Mouse (Mus musculus): ENCODE measurements around the gene Gm13691. TPM values are rescaled to one million over a fixed set of nuclear protein-coding genes. Genes with fewer than 3 reads are reported as not detected.
"Not testable (repeated sequence)": the region's sequence is repeated elsewhere in the genome, so short reads cannot be mapped to it uniquely, and the experiment has no call there.

Gene Gm13691
- polyA plus RNA-seq, 1 experiment from 2014 or later: not detected

DNA sequence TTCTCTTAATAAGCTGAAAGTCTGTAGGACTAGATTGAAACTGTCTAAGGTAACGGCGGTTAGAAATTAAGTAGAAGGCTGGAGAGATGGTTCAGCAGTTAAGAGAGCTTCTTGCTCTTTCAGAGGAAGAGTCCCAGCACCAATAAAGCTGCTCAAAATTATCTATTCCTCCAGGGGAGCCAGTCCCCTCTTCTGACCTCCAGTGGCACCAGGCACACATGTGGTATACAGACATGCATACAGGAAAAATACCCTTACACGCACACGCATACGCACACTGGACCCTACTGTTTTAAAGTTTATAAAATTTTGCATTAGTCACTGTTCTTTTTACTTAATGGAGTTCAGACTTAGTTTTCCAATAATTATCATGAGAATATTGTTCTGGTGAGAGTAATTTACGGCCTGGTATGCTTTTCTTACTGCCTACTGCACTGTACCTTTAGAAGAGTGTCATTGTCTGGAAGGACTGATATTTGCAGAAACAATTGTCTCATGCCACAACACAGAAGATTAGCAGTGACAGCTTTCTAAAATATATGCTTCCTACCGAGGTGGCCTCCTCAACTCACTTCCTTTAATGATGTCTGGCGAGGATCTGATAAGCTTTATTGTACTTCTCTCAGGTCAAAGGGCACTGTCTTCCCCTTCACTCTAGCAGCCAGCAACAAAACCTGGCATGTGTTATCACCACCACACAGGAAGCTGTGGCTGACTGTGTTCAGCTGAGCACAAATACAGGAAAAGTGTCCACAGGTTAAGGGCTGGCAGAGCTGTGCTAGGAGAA, 29.4 kb downstream of the Gm13691 start:
- ATAC-seq (replicated peaks; ENCODE audit: low FRiP score, low TSS enrichment, low read depth): no peak
- 60% methylated on average over 8 of the region's 8 CpGs for WGBS
- no peaks in the 10 kb centered on the region for H3K36me3 ChIP-seq (ENCODE audit: control insufficient read depth, insufficient read depth, low read length)
- no peak overlapping the region for H3K27ac ChIP-seq (ENCODE audit: low read depth)
- no peak for DNase-seq (ENCODE audit: low spot score)
- H3K9me3 ChIP-seq (ENCODE audit: control insufficient read depth, low read length): no peaks in the 10 kb centered on the region
- H3K4me3 ChIP-seq (ENCODE audit: low read depth, low read length): no peak overlapping the region
- no peak overlapping the region for H3K9ac ChIP-seq (ENCODE audit: low read length)
- no peaks in the 10 kb centered on the region; the same call in 1 of the 2 replicates for H3K4me1 ChIP-seq (replicated peaks; ENCODE audit: control insufficient read depth, insufficient read depth, low read length)
- no peaks in the 10 kb centered on the region for H3K27me3 ChIP-seq (replicated peaks; ENCODE audit: control insufficient read depth, insufficient read depth, low read length)
- no peak overlapping the region for H3K4me2 ChIP-seq (ENCODE audit: low read length)

DNA sequence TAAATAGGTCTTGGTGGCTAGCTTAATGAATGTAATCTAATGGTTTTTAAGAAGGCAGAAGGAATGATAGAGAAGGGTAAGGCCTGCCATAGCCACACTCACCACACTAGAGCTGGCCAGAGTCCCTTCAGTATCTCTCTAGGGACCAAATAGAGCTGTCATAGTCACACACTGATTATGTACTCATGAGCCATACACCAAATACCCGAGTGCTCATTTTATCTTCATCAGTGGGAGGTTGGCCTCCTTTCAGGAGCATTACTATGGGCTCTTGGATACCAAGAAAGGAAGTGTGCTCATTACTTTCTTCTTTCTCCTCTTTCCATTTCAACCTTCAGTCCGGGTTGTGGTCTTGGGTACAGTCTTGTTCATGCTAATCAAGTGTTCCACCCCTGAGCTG, 31.6 kb downstream of the Gm13691 start:
- Histone ChIP-seq H3K4me2 (ENCODE audit: low read length) (no peak overlapping the region), H3K4me1 (replicated peaks; ENCODE audit: control insufficient read depth, insufficient read depth, low read length) (no peaks in the 10 kb centered on the region; the same call in 1 of the 2 replicates), H3K36me3 (ENCODE audit: control insufficient read depth, insufficient read depth, low read length) (no peaks in the 10 kb centered on the region), H3K27me3 (replicated peaks; ENCODE audit: control insufficient read depth, insufficient read depth, low read length) (no peaks in the 10 kb centered on the region), H3K4me3 (ENCODE audit: low read depth, low read length) (no peak overlapping the region), H3K9ac (ENCODE audit: low read length) (no peak overlapping the region), H3K9me3 (ENCODE audit: control insufficient read depth, low read length) (no peaks in the 10 kb centered on the region), H3K27ac (ENCODE audit: low read depth) (no peak overlapping the region)
- no peak for DNase-seq (ENCODE audit: low spot score)
- 90% methylated on average over 2 of the region's 2 CpGs for WGBS
- ATAC-seq (replicated peaks; ENCODE audit: low FRiP score, low TSS enrichment, low read depth): no peak

DNA sequence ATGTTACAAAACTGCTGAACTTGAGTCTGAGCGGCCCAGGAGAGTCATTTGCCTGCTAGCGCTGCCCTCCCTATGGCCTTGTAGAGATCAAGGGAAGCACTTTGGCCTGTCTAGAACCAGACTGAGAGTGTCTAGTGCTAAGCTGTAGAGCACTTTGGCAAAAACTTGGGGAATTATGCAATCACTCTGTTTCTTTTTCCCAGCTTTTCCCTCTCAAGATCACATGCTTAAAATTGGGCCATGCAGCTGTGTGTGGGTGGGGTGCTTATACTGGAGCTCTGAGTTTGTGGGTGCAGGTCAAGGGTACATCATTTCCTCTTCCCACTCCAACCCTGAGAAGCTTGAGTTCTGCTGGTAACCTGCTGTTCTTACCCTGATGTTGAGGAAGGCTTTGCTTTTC, 32.6 kb downstream of the Gm13691 start:
- Histone ChIP-seq H3K9me3 (ENCODE audit: control insufficient read depth, low read length) (no peaks in the 10 kb centered on the region), H3K27ac (ENCODE audit: low read depth) (no peak overlapping the region), H3K4me2 (ENCODE audit: low read length) (no peak overlapping the region), H3K4me3 (ENCODE audit: low read depth, low read length) (no peak overlapping the region), H3K4me1 (replicated peaks; ENCODE audit: control insufficient read depth, insufficient read depth, low read length) (no peaks in the 10 kb centered on the region; the same call in 1 of the 2 replicates), H3K27me3 (replicated peaks; ENCODE audit: control insufficient read depth, insufficient read depth, low read length) (no peaks in the 10 kb centered on the region), H3K9ac (ENCODE audit: low read length) (no peak overlapping the region), H3K36me3 (ENCODE audit: control insufficient read depth, insufficient read depth, low read length) (no peaks in the 10 kb centered on the region)
- WGBS: 83% methylated on average over 2 of the region's 2 CpGs
- no peak for ATAC-seq (replicated peaks; ENCODE audit: low FRiP score, low TSS enrichment, low read depth)
- no peak for DNase-seq (ENCODE audit: low spot score)

DNA sequence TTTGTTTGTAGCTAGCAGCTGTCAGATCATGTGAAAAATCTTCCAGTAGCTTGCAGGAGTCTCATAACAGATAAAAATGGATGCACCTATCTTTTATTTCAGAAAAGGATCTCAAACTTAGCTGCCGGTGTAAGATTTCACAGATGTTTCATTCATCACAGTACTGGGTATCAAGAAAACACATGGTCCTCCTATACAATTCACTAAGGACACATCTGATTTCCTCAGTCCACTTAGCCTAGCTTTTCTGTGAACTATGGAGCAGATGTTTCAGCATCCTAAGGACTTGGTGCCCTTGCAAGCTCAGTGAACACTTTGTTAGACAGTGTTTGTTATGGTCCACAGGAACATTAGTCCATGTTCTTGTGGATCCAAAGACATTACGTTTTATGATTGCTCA, 33.0 kb downstream of the Gm13691 start:
- H3K4me1 ChIP-seq (replicated peaks; ENCODE audit: control insufficient read depth, insufficient read depth, low read length): no peaks in the 10 kb centered on the region; the same call in 1 of the 2 replicates
- DNase-seq (ENCODE audit: low spot score): no peak
- no peak overlapping the region for H3K27ac ChIP-seq (ENCODE audit: low read depth)
- H3K4me2 ChIP-seq (ENCODE audit: low read length): no peak overlapping the region
- H3K9me3 ChIP-seq (ENCODE audit: control insufficient read depth, low read length): no peaks in the 10 kb centered on the region
- H3K36me3 ChIP-seq (ENCODE audit: control insufficient read depth, insufficient read depth, low read length): no peaks in the 10 kb centered on the region
- no peak overlapping the region for H3K9ac ChIP-seq (ENCODE audit: low read length)
- H3K4me3 ChIP-seq (ENCODE audit: low read depth, low read length): no peak overlapping the region
- WGBS: 82% methylated on average over 2 of the region's 2 CpGs
- ATAC-seq (replicated peaks; ENCODE audit: low FRiP score, low TSS enrichment, low read depth): no peak
- no peaks in the 10 kb centered on the region for H3K27me3 ChIP-seq (replicated peaks; ENCODE audit: control insufficient read depth, insufficient read depth, low read length)

DNA sequence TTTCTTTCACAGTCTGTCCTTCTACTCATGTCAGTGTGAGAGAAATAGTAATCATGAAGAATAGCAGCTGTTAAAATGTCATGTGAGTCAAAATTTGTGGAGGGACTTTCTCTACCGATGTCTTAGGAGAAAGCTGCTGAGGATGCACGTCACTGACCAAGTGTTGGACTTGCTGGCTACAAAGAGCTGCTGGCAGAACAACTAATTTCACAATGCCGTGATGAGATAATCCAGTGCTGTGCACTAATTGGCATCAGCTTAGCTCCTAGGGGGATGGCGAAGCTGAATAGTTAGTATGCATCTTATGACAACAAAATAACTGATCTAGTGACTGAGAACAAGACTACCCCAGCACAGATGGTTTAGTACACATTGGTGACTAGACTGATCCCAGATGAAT, 34.9 kb downstream of the Gm13691 start:
- WGBS: 71% methylated on average over 4 of the region's 4 CpGs
- no peak overlapping the region for H3K9ac ChIP-seq (ENCODE audit: low read length)
- no peaks in the 10 kb centered on the region for H3K36me3 ChIP-seq (ENCODE audit: control insufficient read depth, insufficient read depth, low read length)
- H3K4me2 ChIP-seq (ENCODE audit: low read length): no peak overlapping the region
- no peaks in the 10 kb centered on the region for H3K9me3 ChIP-seq (ENCODE audit: control insufficient read depth, low read length)
- H3K4me1 ChIP-seq (replicated peaks; ENCODE audit: control insufficient read depth, insufficient read depth, low read length): no peaks in the 10 kb centered on the region
- DNase-seq (ENCODE audit: low spot score): no peak
- no peak for ATAC-seq (replicated peaks; ENCODE audit: low FRiP score, low TSS enrichment, low read depth)
- H3K27me3 ChIP-seq (replicated peaks; ENCODE audit: control insufficient read depth, insufficient read depth, low read length): no peaks in the 10 kb centered on the region
- H3K27ac ChIP-seq (ENCODE audit: low read depth): no peak overlapping the region
- H3K4me3 ChIP-seq (ENCODE audit: low read depth, low read length): no peak overlapping the region

DNA sequence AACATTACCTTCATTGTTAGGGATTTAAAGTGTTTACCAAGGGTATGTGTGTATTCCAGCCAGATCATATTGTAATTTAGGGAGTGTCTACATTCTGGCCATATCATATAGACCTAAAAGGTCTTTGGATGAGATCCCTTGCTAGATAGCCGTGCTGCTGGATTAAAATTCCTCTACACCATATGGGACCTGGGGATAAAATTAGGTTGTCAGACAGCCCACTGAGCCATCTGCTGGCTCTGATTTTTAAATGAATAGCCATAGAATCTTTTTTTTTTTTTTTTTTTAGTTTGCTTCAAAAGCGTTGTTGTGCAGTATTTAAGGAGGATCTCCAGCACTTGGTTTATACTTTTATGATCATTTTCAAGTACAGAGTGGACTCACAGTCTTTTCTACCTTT, 42.2 kb downstream of the Gm13691 start:
- Histone ChIP-seq H3K4me1 (replicated peaks; ENCODE audit: control insufficient read depth, insufficient read depth, low read length) (no peaks in the 10 kb centered on the region), H3K4me2 (ENCODE audit: low read length) (no peak overlapping the region), H3K4me3 (ENCODE audit: low read depth, low read length) (no peak overlapping the region), H3K9me3 (ENCODE audit: control insufficient read depth, low read length) (no peaks in the 10 kb centered on the region), H3K27ac (ENCODE audit: low read depth) (no peak overlapping the region), H3K9ac (ENCODE audit: low read length) (no peak overlapping the region), H3K36me3 (ENCODE audit: control insufficient read depth, insufficient read depth, low read length) (no peaks in the 10 kb centered on the region), H3K27me3 (replicated peaks; ENCODE audit: control insufficient read depth, insufficient read depth, low read length) (no peaks in the 10 kb centered on the region)
- ATAC-seq (replicated peaks; ENCODE audit: low FRiP score, low TSS enrichment, low read depth): no peak
- WGBS: 88% methylated on average over 2 of the region's 2 CpGs
- DNase-seq (ENCODE audit: low spot score): no peak

DNA sequence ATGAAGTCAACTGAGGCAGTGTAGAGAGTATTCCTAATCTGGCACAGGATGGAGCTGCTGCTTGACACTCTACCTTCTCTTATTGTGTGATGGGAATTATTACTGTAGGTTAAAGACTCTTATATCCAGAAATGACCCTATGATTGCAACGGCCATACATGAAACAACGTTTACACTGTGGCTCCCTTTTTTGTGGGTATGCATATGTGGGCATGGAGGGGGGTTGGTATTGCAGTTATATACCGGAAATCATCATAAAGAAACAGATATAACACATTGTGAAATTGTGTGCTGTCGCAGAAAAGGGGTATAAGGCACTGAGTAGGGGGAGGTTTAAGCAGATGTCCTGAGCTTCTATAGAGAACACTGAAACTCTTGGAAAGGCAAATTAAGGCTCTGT, 45.6 kb downstream of the Gm13691 start:
- no peak overlapping the region for H3K4me3 ChIP-seq (ENCODE audit: low read depth, low read length)
- no peak overlapping the region for H3K27ac ChIP-seq (ENCODE audit: low read depth)
- no peaks in the 10 kb centered on the region for H3K4me1 ChIP-seq (replicated peaks; ENCODE audit: control insufficient read depth, insufficient read depth, low read length)
- 86% methylated on average over 4 of the region's 4 CpGs for WGBS
- H3K36me3 ChIP-seq (ENCODE audit: control insufficient read depth, insufficient read depth, low read length): no peaks in the 10 kb centered on the region
- no peak overlapping the region for H3K4me2 ChIP-seq (ENCODE audit: low read length)
- H3K9me3 ChIP-seq (ENCODE audit: control insufficient read depth, low read length): no peaks in the 10 kb centered on the region
- DNase-seq (ENCODE audit: low spot score): no peak
- ATAC-seq (replicated peaks; ENCODE audit: low FRiP score, low TSS enrichment, low read depth): no peak
- H3K27me3 ChIP-seq (replicated peaks; ENCODE audit: control insufficient read depth, insufficient read depth, low read length): no peaks in the 10 kb centered on the region
- H3K9ac ChIP-seq (ENCODE audit: low read length): no peak overlapping the region

DNA sequence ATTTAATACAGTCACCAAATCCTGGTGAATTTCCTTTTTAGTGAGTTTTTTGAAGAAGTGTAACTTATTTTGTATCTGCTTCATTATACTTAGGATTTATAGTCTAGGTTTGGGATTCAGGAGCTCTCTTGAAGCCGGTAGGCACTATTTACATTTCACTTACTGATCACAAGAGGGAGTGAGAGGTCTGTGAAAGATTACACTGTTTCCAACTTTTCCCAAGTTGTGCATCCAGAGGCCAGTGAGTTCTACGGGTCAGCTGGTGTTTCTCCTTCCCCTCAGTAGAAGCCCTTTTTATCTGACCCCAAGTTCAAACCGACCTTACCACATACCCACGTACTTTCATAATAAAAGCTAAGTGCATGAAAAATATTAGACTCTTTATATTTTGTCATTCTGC, 47.0 kb downstream of the Gm13691 start:
- ATAC-seq (replicated peaks; ENCODE audit: low FRiP score, low TSS enrichment, low read depth) (no peak), DNase-seq (ENCODE audit: low spot score) (no peak)
- Histone ChIP-seq H3K36me3 (ENCODE audit: control insufficient read depth, insufficient read depth, low read length) (no peaks in the 10 kb centered on the region), H3K9ac (ENCODE audit: low read length) (no peak overlapping the region), H3K4me2 (ENCODE audit: low read length) (no peak overlapping the region), H3K27ac (ENCODE audit: low read depth) (no peak overlapping the region), H3K4me1 (replicated peaks; ENCODE audit: control insufficient read depth, insufficient read depth, low read length) (no peaks in the 10 kb centered on the region), H3K27me3 (replicated peaks; ENCODE audit: control insufficient read depth, insufficient read depth, low read length) (no peaks in the 10 kb centered on the region), H3K9me3 (ENCODE audit: control insufficient read depth, low read length) (no peaks in the 10 kb centered on the region), H3K4me3 (ENCODE audit: low read depth, low read length) (no peak overlapping the region)
- 12% methylated on average over 4 of the region's 4 CpGs for WGBS

DNA sequence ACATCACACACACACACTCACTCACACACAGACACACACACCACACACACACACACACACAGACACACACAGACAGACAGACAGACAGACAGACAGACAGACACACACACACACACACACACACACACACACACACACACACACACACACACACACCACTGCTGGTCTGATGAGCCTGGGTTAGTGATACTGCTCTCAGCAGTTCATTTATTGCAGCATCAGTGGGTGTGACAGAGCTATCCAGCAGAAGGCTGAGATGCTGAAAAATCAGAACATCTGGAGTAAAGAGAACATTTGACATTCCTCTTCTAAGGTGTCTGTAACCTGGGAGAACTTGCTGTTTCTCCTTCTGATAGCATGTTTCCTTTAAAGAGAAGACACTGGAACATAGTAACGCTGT, 47.6 kb downstream of the Gm13691 start:
- 76% methylated on average over 1 of the region's 1 CpGs for WGBS
- not testable (repeated sequence) for H3K27me3 ChIP-seq (replicated peaks; ENCODE audit: control insufficient read depth, insufficient read depth, low read length); DNase-seq (ENCODE audit: low spot score); H3K9me3 ChIP-seq (ENCODE audit: control insufficient read depth, low read length); H3K27ac ChIP-seq (ENCODE audit: low read depth); ATAC-seq (replicated peaks; ENCODE audit: low FRiP score, low TSS enrichment, low read depth); H3K4me3 ChIP-seq (ENCODE audit: low read depth, low read length); H3K4me2 ChIP-seq (ENCODE audit: low read length); H3K9ac ChIP-seq (ENCODE audit: low read length); H3K4me1 ChIP-seq (replicated peaks; ENCODE audit: control insufficient read depth, insufficient read depth, low read length); H3K36me3 ChIP-seq (ENCODE audit: control insufficient read depth, insufficient read depth, low read length)

Measured in intestine, embryonic 14.5 days (tissue).